Mouse (Mus musculus): Measurements from ENCODE around the gene Ccdc78.

Gene Ccdc78

GRCm38 (mm10) chr17:25810890-25811289 is 24.5 kb downstream of the Ccdc78 start:
- no peak for DNase-seq (ENCODE audit: low spot score in 2 of 2)

DNA sequence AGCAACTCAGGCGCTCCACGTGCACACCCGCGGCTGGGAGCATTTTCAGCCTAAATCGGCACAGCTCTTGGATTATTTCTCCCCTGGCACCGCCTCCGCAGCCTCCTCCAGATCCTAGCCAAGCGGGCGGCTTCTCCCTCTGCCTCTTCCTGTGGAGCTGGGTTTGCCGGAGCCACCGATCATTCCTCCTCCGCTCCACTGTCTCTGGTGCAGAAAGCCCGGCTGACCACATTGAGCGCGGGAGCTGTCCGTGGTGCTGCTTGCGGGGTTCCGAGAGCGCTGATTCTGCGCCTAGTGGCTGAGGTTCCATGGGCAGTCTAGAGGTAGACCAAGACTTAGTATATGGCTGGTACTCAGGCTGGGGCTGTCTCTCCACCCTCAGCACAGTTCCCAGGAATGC is 27.1 kb downstream of the Ccdc78 start:
- peak; percentile 57 to 73 for DNase-seq (ENCODE audit: low spot score in 2 of 2)

- no peak for DNase-seq (ENCODE audit: low spot score in 2 of 2)
These were observed 31.3 kb downstream of the Ccdc78 start for GRCm38 (mm10) chr17:25817662-25818061.

DNA sequence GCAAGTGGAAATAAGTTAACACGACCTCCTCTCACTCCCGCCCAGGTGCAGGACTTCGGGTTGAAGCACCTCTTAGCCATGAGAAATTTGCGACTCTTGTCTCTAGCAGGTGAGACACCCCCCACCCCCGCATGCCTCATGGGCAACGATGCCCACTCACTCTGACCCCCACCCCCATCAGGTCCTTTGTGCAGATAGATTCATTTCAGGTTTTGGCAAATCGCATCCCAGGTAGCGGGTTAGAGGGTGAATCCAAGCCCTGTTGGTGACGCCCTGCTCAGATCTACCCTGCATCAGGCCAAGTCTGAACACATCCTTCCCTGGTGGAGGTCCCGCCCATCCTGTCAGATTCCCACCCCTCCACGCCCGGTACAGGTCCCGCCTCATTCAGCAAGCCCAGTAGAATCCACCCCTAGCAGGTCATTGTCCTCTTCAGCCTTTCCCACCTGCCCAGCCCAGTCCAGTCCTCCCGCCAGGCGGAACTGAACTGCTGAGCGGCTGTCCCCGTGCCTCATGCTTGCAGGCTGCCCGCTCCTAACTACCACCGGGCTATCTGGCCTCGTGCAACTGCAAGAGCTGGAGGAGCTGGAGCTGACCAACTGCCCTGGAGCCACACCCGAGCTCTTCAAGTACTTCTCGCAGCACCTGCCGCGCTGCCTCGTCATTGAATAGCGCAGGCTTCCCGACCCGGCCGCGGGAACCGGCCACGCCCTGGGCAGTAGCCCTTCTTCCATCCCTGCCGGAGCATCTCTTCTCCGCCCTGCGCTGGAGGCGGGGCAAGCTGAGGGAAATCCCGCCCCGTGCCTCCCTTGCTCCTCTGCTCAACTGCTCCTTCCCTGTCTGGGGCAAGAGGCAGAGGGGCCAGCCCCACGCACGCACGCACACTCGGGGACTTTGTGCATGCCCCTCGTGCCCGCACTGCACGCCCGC is 32.7 kb downstream of the Ccdc78 start:
- no peak for DNase-seq (ENCODE audit: low spot score in 2 of 2)

DNA sequence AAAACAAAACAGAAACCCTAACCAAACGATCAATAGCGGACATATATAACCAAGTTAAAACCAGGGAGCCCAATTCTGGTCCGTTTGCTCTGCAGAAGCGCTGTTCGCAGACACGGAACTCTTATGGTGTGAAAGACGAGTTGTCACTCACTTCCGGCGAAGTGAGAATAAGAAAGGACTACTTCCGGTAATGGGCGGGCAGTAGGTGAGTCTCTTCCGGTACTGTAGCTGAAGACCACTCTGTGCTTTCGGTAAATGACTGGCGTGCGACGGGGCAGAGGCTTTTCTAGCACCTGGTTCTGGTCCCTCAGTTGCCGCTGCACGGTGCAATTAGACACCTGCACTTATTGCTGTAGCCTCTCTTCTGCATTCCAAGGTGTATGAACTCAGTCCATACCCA is 37.1 kb downstream of the Ccdc78 start, which contains the start of gene Wdr24:
Gene Wdr24, plus strand, starts transcription at position 176 of the 400 bp plus-strand sequence.
- DNase-seq (ENCODE audit: low spot score in 2 of 2) = peak; percentile 75 to 79

- DNase-seq (ENCODE audit: low spot score in 2 of 2) = no peak
These were observed 38.2 kb downstream of the Ccdc78 start for GRCm38 (mm10) chr17:25824362-25825142.

GRCm38 (mm10) chr17:25825311-25825710 is 38.9 kb downstream of the Ccdc78 start:
- DNase-seq (ENCODE audit: low spot score in 2 of 2) = no peak

DNA sequence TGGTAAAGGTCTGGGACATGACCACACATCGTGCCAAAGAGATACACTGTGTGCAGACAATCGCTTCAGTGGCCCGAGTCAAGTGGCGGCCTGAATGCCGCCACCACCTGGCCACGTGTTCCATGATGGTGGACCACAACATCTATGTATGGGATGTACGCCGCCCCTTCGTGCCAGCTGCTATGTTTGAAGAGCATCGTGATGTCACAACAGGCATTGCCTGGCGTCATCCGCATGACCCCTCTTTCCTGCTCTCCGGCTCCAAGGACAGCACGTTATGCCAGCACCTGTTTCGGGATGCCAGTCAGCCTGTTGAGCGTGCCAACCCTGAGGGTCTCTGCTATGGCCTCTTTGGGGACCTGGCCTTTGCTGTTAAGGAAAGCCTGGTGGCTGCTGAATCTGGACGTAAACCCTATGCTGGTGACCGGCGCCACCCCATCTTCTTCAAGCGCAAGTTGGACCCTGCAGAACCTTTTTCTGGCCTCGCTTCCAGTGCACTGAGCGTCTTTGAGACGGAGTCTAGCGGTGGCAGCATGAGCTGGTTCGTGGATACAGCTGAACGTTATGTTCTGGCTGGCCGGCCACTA is 39.7 kb downstream of the Ccdc78 start:
- DNase-seq (ENCODE audit: low spot score in 2 of 2) = no peak

- no peak for DNase-seq (ENCODE audit: low spot score in 2 of 2)
These were observed 40.6 kb downstream of the Ccdc78 start for GRCm38 (mm10) chr17:25827011-25827410.

DNA sequence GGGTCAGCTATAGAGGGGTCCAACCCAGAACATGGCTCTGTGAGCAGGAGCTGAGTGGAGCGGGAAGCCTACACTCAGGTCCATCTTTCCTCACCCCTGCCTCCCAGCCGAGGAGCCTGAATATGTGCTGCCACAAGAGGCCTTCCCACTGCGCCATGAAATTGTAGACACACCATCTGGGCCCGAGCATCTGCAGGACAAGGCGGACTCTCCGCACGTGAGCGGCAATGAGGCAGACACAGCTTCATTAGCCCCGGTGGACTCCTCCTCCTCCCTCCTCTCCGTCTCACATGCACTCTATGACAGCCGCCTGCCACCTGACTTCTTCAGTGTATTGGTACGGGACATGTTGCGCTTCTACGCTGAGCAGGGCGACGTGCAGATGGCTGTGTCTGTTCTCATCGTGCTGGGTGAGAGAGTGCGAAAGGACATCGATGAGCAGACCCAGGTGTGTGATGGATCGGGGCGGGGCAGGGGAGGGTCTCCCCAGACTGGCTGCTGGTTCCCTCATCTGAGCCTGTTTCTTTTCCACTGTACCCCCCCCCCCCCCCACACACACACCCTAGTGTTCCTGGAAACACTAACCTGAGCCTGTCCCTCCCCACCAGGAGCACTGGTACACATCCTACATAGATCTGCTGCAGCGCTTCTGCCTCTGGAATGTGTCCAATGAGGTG is 41.3 kb downstream of the Ccdc78 start:
- DNase-seq (ENCODE audit: low spot score in 2 of 2) = no peak

GRCm38 (mm10) chr17:25828223-25828594 is 41.8 kb downstream of the Ccdc78 start:
- DNase-seq (ENCODE audit: low spot score in 2 of 2) = no peak

GRCm38 (mm10) chr17:25828712-25829557 is 42.6 kb downstream of the Ccdc78 start, which contains the start of gene Jmjd8:
Gene Jmjd8 (plus strand): TSS chr17:25828867.
- peak; percentile 53 to 56 for DNase-seq (ENCODE audit: low spot score in 2 of 2)

- DNase-seq (ENCODE audit: low spot score in 2 of 2) = no peak
These were observed 43.2 kb downstream of the Ccdc78 start for GRCm38 (mm10) chr17:25829558-25830017.

DNA sequence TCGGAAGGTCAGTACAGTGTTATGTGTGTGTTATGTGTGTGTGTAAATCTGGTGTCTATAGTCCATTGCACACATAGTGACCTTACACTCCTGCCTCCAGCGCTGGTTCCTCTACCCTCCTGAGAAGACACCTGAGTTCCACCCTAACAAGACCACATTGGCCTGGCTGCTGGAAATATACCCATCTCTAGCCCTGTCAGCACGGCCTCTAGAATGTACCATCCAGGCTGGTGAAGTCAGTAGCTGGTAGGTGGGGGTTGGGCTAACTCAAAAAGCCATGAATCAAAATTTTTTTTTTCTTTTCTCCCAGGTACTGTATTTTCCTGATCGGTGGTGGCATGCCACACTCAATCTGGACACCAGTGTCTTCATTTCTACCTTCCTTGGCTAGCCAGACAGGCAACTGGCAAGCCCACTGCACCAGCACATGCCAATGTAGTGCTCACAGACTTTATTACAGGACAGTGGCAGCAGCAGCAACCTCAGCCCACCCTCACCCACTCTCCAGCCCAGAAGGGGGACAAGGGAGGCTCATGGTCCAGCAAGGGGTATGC is 43.9 kb downstream of the Ccdc78 start:
- DNase-seq (ENCODE audit: low spot score in 2 of 2) = no peak

GRCm38 (mm10) chr17:25830806-25831431 is 44.5 kb downstream of the Ccdc78 start:
- DNase-seq (ENCODE audit: low spot score in 2 of 2) = no peak

GRCm38 (mm10) chr17:25831451-25832281 is 45.3 kb downstream of the Ccdc78 start:
- no peak for DNase-seq (ENCODE audit: low spot score in 2 of 2)

DNA sequence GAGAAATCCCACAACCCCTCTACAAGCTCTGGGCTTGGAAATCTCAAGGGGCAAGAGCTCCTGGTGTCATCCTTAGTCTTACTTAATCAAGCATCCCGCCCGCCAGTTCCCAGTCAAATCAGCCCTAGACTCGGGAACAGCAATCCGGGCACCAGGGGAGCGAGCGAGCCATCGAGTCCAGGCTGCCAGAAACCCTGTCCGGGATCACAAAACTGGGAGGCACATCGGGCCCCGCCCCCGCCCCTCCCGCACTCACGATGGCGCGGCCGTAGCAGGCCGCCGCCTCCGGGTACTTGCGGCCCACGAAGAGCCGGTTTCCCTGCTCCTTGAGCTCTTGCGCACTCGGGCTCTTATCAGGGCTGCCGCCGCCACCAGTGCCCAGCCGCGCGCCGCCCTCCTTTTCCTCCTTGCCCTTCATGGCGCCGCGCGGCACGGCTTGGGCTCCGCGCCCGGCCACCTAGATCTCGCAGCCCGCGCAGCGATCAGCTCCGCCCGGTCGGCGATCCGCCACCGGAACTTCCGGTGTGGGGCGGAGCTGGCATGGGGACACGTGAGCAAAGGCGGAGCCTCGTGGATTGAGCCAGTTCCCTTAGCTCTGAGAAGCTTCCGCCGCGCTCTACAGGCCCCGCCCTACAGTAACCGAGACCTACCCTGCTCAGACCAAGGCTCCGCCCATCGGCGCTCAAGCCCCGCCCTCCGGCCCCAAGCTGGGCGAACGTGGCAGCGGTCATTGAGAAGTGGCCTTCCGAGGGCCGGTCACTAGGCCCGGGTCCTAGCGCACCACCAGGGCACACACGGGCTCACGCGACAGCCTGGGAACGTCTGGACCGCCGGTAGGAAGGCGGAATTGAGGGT is 46.3 kb downstream of the Ccdc78 start:
- peak; percentile 98 to 99 for DNase-seq (ENCODE audit: low spot score in 2 of 2)

DNA sequence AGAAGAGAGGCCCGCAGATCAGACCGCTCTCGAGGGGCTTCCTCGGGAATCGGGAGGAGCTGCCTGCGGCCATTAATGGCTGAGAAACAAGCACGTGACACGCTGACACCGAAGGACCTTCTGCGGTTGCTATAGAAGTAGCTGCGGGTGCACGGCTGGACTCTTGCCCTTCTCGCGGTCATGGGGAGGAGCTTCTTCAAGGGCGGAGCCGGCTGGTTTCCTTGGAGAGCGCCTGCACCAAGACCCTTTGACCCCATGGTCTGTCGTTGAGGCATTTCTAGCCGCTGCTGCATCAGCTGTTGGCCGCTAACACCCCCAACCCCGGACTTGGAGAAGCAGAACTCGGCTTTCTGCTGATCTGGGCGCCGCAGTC is 46.9 kb downstream of the Ccdc78 start, which contains the start of gene Stub1:
Gene Stub1, minus strand, starts transcription at position 114 of the 373 bp plus-strand sequence.
- DNase-seq (ENCODE audit: low spot score in 2 of 2) = no peak

Measured in natural killer cell, adult 2 months (primary cell).